Mouse (Mus musculus): Measurements from ENCODE around the gene Ank3. TPM values are rescaled to one million over a fixed set of nuclear protein-coding genes. Genes with fewer than 3 reads are reported as not detected.

Gene Ank3
- polyA plus RNA-seq, 1 experiment from 2014 or later, result 13.4 TPM

DNA sequence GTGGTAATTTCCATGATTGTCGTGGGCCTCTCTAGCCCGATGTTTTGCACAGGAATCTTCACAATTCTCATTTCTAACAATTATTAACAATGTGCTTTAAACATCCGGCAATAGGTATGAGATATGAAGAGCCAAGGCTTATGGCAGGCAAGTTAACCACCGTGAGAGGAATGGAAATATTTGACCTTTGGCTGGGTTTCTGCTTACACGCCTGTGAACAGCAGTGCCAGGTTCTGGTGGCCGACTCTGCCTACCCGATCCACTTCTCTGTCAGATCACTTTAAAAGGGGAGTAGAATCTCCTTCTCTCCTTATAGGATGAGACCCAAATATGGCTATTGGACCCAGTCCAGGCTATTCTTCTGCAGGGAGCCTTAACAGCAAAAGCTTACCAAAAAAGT, 540.6 kb downstream of the Ank3 start:
- ATAC-seq (replicated peaks; ENCODE audit: low FRiP score), result no peak
- H3K36me3 ChIP-seq (ENCODE audit: control insufficient read depth, insufficient read depth, low read length), result no peaks in the 10 kb centered on the region
- no peak overlapping the region for H3K4me2 ChIP-seq
- H3K4me1 ChIP-seq (replicated peaks; ENCODE audit: control insufficient read depth, insufficient read depth, low read length), result no peaks in the 10 kb centered on the region
- H3K9ac ChIP-seq (ENCODE audit: low read depth, low read length), result no peak overlapping the region
- no peaks in the 10 kb centered on the region for H3K9me3 ChIP-seq (ENCODE audit: control insufficient read depth, low read length)
- no peak for DNase-seq (ENCODE audit: low spot score)
- no peaks in the 10 kb centered on the region for H3K27me3 ChIP-seq (replicated peaks; ENCODE audit: control insufficient read depth, insufficient read depth, low read length)
- H3K4me3 ChIP-seq (ENCODE audit: low read depth, low read length), result no peak overlapping the region
- H3K27ac ChIP-seq (ENCODE audit: low read depth, low read length), result no peak overlapping the region
- 88% methylated on average over 7 of the region's 7 CpGs for WGBS

DNA sequence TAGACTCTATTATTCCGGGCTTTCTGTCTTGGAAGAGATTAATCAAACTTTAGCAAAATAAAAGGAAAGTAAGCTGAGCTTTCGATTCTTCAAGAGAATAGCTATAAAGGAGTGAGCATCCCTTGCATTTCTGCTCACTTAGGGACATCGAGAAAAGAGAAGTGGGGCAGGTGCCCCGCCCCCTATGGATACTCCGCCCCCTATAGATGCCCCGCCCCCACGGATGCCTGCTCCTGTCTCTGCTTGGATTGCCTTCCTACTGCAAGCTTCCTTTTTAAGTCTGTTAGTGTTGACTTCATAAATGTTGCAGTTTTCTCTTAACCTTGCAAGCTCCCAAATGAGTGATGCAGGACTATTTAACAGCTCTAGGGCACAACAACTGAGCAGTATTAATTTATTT, 541.4 kb downstream of the Ank3 start:
- WGBS, result 56% methylated on average over 7 of the region's 7 CpGs
- no peak overlapping the region for H3K9ac ChIP-seq (ENCODE audit: low read depth, low read length)
- H3K36me3 ChIP-seq (ENCODE audit: control insufficient read depth, insufficient read depth, low read length), result no peaks in the 10 kb centered on the region
- H3K4me1 ChIP-seq (replicated peaks; ENCODE audit: control insufficient read depth, insufficient read depth, low read length), result no peaks in the 10 kb centered on the region
- no peaks in the 10 kb centered on the region for H3K9me3 ChIP-seq (ENCODE audit: control insufficient read depth, low read length)
- no peak for DNase-seq (ENCODE audit: low spot score)
- H3K4me3 ChIP-seq (ENCODE audit: low read depth, low read length), result no peak overlapping the region
- no peak overlapping the region for H3K27ac ChIP-seq (ENCODE audit: low read depth, low read length)
- no peak overlapping the region for H3K4me2 ChIP-seq
- no peak for ATAC-seq (replicated peaks; ENCODE audit: low FRiP score)
- H3K27me3 ChIP-seq (replicated peaks; ENCODE audit: control insufficient read depth, insufficient read depth, low read length), result no peaks in the 10 kb centered on the region

DNA sequence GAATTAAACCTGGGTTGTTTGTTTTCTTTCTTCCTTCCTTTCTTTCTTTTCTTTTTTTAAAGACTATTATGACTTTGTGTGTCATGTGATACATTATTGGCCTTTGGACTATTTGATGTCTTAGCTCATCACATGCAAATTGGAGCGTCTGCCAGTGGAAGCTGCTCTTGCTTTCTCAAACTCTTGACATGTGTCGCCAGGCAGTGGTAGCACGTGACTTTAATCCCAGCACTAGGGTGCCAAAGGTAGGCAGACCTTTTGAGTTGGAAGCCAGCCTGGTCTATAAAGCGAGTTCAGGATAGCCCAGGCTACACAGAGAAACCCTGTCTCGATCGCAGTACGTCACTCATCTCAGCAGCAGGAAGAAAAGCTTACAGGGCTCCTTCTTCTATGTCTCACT, 542.4 kb downstream of the Ank3 start:
- no peak overlapping the region for H3K9ac ChIP-seq (ENCODE audit: low read depth, low read length)
- no peaks in the 10 kb centered on the region for H3K27me3 ChIP-seq (replicated peaks; ENCODE audit: control insufficient read depth, insufficient read depth, low read length)
- 89% methylated on average over 7 of the region's 7 CpGs for WGBS

DNA sequence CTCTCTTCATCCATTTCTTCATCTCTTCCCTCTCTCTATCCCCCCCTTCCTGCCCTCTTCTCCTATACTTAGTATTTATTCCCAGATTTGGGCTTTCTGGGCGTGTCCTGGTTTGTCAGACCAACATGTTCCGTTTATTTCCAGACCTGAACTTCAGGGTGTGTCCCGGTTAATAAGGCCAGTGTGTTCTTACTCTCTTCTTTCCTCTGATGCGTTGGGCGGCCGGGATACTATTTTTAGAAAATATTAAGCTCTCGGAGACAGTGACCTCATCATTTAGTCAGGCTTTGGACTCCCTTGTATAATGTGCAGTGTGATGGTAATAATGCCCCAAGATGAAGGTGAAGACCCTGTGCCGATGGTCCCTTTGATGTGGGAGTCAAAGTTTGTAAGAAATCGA, 546.3 kb downstream of the Ank3 start:
- H3K9me3 ChIP-seq (ENCODE audit: control insufficient read depth, low read length), result no peaks in the 10 kb centered on the region
- WGBS, result 81% methylated on average over 9 of the region's 9 CpGs
- no peaks in the 10 kb centered on the region for H3K4me1 ChIP-seq (replicated peaks; ENCODE audit: control insufficient read depth, insufficient read depth, low read length)
- H3K4me2 ChIP-seq, result no peak overlapping the region
- DNase-seq (ENCODE audit: low spot score) (no peak), ATAC-seq (replicated peaks; ENCODE audit: low FRiP score) (no peak)
- H3K9ac ChIP-seq (ENCODE audit: low read depth, low read length), result no peak overlapping the region
- no peaks in the 10 kb centered on the region for H3K27me3 ChIP-seq (replicated peaks; ENCODE audit: control insufficient read depth, insufficient read depth, low read length)
- H3K36me3 ChIP-seq (ENCODE audit: control insufficient read depth, insufficient read depth, low read length), result no peaks in the 10 kb centered on the region
- H3K4me3 ChIP-seq (ENCODE audit: low read depth, low read length), result no peak overlapping the region
- no peak overlapping the region for H3K27ac ChIP-seq (ENCODE audit: low read depth, low read length)

More for the DNA sequence above, 542.4 kb downstream of the Ank3 start:
- DNase-seq (ENCODE audit: low spot score), result no peak
- no peak overlapping the region for H3K4me2 ChIP-seq
- H3K4me1 ChIP-seq (replicated peaks; ENCODE audit: control insufficient read depth, insufficient read depth, low read length), result no peaks in the 10 kb centered on the region
- no peak for ATAC-seq (replicated peaks; ENCODE audit: low FRiP score)
- H3K36me3 ChIP-seq (ENCODE audit: control insufficient read depth, insufficient read depth, low read length), result no peaks in the 10 kb centered on the region
- H3K4me3 ChIP-seq (ENCODE audit: low read depth, low read length), result no peak overlapping the region
- no peak overlapping the region for H3K27ac ChIP-seq (ENCODE audit: low read depth, low read length)
- H3K9me3 ChIP-seq (ENCODE audit: control insufficient read depth, low read length), result no peaks in the 10 kb centered on the region

DNA sequence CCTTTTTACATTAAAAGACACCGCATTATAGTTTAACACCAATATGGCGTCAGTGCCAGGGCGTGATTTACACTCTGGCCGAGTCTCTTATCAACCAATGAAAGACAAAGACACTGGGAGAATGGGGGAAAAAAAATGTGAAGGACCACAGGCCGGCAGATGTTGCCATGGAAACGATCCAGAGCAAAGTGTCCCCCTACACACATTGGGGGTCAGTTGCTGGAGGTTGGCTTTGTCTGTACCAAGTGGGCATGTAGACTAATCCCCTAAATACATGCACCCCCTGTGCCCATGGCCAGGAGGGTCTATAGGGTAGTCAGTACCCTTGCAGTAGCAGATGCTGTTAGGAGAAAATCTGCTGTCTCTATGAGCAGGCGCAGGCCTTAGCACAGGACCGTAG, 547.3 kb downstream of the Ank3 start:
- Histone ChIP-seq H3K27me3 (replicated peaks; ENCODE audit: control insufficient read depth, insufficient read depth, low read length) (no peaks in the 10 kb centered on the region), H3K27ac (ENCODE audit: low read depth, low read length) (no peak overlapping the region), H3K4me3 (ENCODE audit: low read depth, low read length) (no peak overlapping the region), H3K9me3 (ENCODE audit: control insufficient read depth, low read length) (no peaks in the 10 kb centered on the region), H3K9ac (ENCODE audit: low read depth, low read length) (no peak overlapping the region), H3K36me3 (ENCODE audit: control insufficient read depth, insufficient read depth, low read length) (no peaks in the 10 kb centered on the region), H3K4me1 (replicated peaks; ENCODE audit: control insufficient read depth, insufficient read depth, low read length) (no peaks in the 10 kb centered on the region), H3K4me2 (no peak overlapping the region)
- WGBS, result 83% methylated on average over 8 of the region's 8 CpGs
- ATAC-seq (replicated peaks; ENCODE audit: low FRiP score) (no peak), DNase-seq (ENCODE audit: low spot score) (no peak)

DNA sequence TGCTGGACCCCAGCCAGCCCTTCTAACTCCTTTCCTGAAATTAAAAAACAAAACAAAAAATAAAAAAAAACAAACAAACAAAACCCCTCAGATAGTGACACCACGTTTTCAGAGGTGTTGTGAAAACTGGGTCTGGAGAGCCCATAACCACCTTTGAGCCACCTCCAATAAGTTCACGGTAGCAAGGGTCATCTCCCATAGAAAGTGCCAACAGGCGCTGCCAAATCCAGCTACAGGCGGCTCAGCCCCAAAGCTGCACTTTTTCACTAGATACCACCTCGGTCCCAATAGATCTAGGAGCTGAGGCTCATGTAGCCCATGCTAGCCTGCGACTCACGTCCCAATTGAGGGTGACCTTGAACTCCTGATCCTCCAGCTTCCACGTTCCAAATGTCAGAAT, 547.7 kb downstream of the Ank3 start:
- Histone ChIP-seq H3K9me3 (ENCODE audit: control insufficient read depth, low read length) (no peaks in the 10 kb centered on the region), H3K27me3 (replicated peaks; ENCODE audit: control insufficient read depth, insufficient read depth, low read length) (no peaks in the 10 kb centered on the region), H3K4me3 (ENCODE audit: low read depth, low read length) (no peak overlapping the region), H3K9ac (ENCODE audit: low read depth, low read length) (no peak overlapping the region), H3K27ac (ENCODE audit: low read depth, low read length) (no peak overlapping the region), H3K36me3 (ENCODE audit: control insufficient read depth, insufficient read depth, low read length) (no peaks in the 10 kb centered on the region), H3K4me2 (no peak overlapping the region), H3K4me1 (replicated peaks; ENCODE audit: control insufficient read depth, insufficient read depth, low read length) (no peaks in the 10 kb centered on the region)
- no peak for DNase-seq (ENCODE audit: low spot score)
- 77% methylated on average over 8 of the region's 8 CpGs for whole genome bisulfite sequencing
- no peak for ATAC-seq (replicated peaks; ENCODE audit: low FRiP score)

DNA sequence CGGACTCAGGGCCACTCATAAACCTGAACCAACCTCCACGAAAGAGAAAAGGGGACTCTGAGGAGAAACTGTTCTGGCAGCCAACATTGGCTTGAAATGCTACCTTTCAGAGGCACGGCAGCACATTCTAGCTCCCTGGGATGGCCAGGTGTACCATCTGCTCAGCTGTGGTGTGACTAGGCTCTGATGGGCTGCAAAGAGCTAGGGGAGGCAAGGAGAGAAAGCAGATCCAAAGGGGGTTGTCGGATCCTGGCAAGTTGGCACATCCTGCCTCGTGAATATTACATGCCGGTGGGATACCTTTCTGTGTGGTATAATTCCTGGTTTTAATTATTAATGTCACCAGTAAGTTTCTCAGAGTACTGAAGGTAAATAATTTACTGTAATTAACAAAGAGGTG, 548.5 kb downstream of the Ank3 start:
- Histone ChIP-seq H3K9ac (ENCODE audit: low read depth, low read length) (no peak overlapping the region), H3K4me3 (ENCODE audit: low read depth, low read length) (no peak overlapping the region), H3K36me3 (ENCODE audit: control insufficient read depth, insufficient read depth, low read length) (no peaks in the 10 kb centered on the region), H3K27me3 (replicated peaks; ENCODE audit: control insufficient read depth, insufficient read depth, low read length) (no peaks in the 10 kb centered on the region), H3K9me3 (ENCODE audit: control insufficient read depth, low read length) (no peaks in the 10 kb centered on the region), H3K27ac (ENCODE audit: low read depth, low read length) (no peak overlapping the region), H3K4me1 (replicated peaks; ENCODE audit: control insufficient read depth, insufficient read depth, low read length) (no peaks in the 10 kb centered on the region), H3K4me2 (no peak overlapping the region)
- DNase-seq (ENCODE audit: low spot score), result no peak
- no peak for ATAC-seq (replicated peaks; ENCODE audit: low FRiP score)
- 86% methylated on average over 6 of the region's 6 CpGs for WGBS

DNA sequence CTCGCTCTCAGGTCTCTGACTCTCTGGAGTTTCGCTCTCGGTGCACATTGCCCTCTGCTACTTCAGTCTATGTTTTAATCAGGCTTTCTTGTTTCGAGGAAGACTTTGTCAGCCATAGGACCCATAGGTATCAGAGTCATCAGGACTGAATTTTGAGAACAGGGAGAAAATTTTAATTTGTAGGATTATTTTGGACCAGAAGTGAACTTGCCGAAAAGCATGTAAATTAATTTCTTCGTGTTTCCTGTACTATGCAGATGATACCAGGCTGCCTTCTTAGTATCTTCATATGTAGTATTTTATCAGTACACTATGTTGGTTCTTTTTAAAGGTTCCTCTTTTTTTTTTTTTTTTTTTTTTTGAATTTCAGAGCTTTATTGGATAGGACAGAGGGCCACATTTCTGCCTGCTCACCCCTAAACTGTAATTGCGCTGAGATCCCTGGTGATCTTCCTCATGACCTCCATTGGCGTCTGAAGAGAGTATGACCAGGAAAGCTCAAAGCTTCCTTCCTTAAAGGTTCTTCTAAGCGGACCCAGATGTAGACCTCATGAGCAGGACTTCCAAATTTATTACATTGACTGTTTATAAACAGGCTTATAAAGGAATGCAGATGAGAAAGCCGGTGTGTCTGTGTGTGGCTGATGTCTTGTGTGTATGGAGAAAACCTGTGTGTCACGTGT, 551.8 kb downstream of the Ank3 start:
- WGBS, result 88% methylated on average over 11 of the region's 11 CpGs
- no peaks in the 10 kb centered on the region for H3K27me3 ChIP-seq (replicated peaks; ENCODE audit: control insufficient read depth, insufficient read depth, low read length)
- ATAC-seq (replicated peaks; ENCODE audit: low FRiP score) (no peak), DNase-seq (ENCODE audit: low spot score) (no peak)
- no peaks in the 10 kb centered on the region for H3K4me1 ChIP-seq (replicated peaks; ENCODE audit: control insufficient read depth, insufficient read depth, low read length)
- H3K4me2 ChIP-seq, result no peak overlapping the region
- no peaks in the 10 kb centered on the region for H3K9me3 ChIP-seq (ENCODE audit: control insufficient read depth, low read length)
- H3K9ac ChIP-seq (ENCODE audit: low read depth, low read length), result no peak overlapping the region
- H3K4me3 ChIP-seq (ENCODE audit: low read depth, low read length), result no peak overlapping the region
- no peak overlapping the region for H3K27ac ChIP-seq (ENCODE audit: low read depth, low read length)
- H3K36me3 ChIP-seq (ENCODE audit: control insufficient read depth, insufficient read depth, low read length), result no peaks in the 10 kb centered on the region

DNA sequence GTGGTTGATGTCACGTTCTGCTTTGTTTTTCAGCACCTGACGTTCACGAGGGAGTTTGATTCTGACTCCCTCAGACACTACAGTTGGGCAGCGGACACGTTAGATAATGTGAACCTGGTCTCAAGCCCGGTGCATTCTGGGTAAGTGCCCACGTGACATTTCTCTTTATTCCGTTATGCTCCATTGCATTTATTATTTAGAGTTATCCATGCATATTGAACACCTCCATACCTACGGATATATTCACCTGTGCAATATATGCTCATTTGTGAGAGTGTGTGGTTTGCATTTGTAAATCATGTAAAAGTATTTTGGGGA, 552.3 kb downstream of the Ank3 start:
- DNase-seq (ENCODE audit: low spot score), result no peak
- Histone ChIP-seq H3K27me3 (replicated peaks; ENCODE audit: control insufficient read depth, insufficient read depth, low read length) (no peaks in the 10 kb centered on the region), H3K27ac (ENCODE audit: low read depth, low read length) (no peak overlapping the region), H3K36me3 (ENCODE audit: control insufficient read depth, insufficient read depth, low read length) (no peaks in the 10 kb centered on the region), H3K4me2 (no peak overlapping the region), H3K4me1 (replicated peaks; ENCODE audit: control insufficient read depth, insufficient read depth, low read length) (no peaks in the 10 kb centered on the region), H3K4me3 (ENCODE audit: low read depth, low read length) (no peak overlapping the region), H3K9ac (ENCODE audit: low read depth, low read length) (no peak overlapping the region), H3K9me3 (ENCODE audit: control insufficient read depth, low read length) (no peaks in the 10 kb centered on the region)
- ATAC-seq (replicated peaks; ENCODE audit: low FRiP score), result no peak
- 85% methylated on average over 9 of the region's 9 CpGs for WGBS

Data from liver, embryonic 11.5 days (tissue).